Mouse (Mus musculus): Measurements from ENCODE around the gene Igf2r. TPM values are rescaled to one million over a fixed set of nuclear protein-coding genes. Genes with fewer than 3 reads are reported as not detected.
A peak's percentile ranks its signal among the peaks of the same experiment; 100 is the strongest.

Gene Igf2r
- 16.9 and 18.7 TPM in 2 replicates for polyA plus RNA-seq (2014; fragmentation: Nextera tagmentation; extraction: Ambion mirVana)

DNA sequence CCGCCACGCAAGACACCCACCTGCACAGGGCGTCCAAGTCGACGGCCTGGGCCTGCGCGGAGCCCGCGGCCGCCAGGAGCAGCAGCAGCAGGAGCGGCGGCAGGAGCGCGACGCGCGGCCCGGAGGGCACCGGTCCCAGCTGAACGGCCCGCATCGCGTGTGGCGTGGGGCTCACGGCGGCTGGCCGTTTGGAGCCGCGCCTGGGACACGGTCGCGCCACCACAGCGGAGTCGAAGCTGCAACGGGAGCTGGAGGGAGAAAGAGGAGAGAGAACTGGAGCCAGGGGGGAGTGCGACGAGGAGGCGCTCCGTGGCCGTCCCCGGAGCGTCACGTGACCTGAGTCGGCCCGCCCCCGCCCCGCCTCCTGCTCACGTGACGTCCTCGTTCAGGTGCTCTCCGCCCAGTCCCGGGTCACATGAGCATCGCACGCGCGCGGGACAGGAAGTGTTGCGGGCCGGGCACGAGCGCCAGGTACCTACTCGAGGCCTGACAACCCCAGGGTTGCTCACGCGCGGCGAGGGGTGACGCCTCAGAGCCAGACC is at the start of gene Igf2r:
Igf2r (minus strand) TSS at position 285 of the 542 bp plus-strand sequence.
- Histone ChIP-seq H3K9me3 (ENCODE audit: control insufficient read depth, low read length) (no peaks in the 10 kb centered on the region), H3K4me3 (ENCODE audit: low read depth, low read length) (peak within 1 kb of the TSS; percentile 87), H3K9ac (ENCODE audit: low read depth, low read length) (peak within 1 kb of the TSS; percentile 79), H3K27me3 (ENCODE audit: control insufficient read depth, insufficient read depth, low read length) (no peaks in the 10 kb centered on the region), H3K4me2 (replicated peaks; ENCODE audit: low read depth, low read length) (peak within 1 kb of the TSS; percentile 82), H3K36me3 (ENCODE audit: control insufficient read depth, insufficient read depth, low read length) (no peaks in the 10 kb centered on the region), H3K27ac (ENCODE audit: low read depth, low read length) (0 out of 2 replicates have a peak within 1 kb of the TSS, but pooled peaks have one; percentile 21), H3K4me1 (replicated peaks; ENCODE audit: control insufficient read depth, insufficient read depth, low read length) (peaks cover 2% of the 10 kb centered on the region; the same call in 1 of the 2 replicates)
- peak; percentile 96 for ATAC-seq (ENCODE audit: low FRiP score)
- peak; percentile 93 for DNase-seq (ENCODE audit: low spot score)
- WGBS, result 7% methylated on average over 48 of the region's 67 CpGs

DNA sequence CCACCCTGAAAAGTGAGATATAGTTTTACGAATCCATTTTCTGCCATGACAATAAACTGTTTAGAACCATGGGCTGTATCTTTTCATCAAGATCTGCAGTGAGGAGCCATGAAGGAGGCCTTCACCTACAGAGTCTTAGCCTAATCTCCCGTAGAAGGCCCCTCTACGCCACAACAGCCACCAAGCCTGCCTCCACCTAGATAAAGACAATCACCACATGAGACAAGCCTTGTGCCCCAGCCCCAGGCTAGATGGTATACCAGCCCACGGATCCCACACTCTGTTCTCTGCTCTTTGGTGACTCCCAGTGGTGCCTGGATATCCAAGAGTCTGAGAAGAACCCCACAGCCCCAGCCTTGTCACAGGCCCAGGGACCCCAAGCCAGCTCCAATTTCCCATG is 46.4 kb upstream of the Igf2r start:
- Histone ChIP-seq H3K4me3 (ENCODE audit: low read depth, low read length) (no peak overlapping the region), H3K27ac (ENCODE audit: low read depth, low read length) (no peak overlapping the region), H3K9me3 (ENCODE audit: control insufficient read depth, low read length) (no peaks in the 10 kb centered on the region), H3K36me3 (ENCODE audit: control insufficient read depth, insufficient read depth, low read length) (no peaks in the 10 kb centered on the region), H3K4me2 (replicated peaks; ENCODE audit: low read depth, low read length) (no peak overlapping the region), H3K4me1 (replicated peaks; ENCODE audit: control insufficient read depth, insufficient read depth, low read length) (no peaks in the 10 kb centered on the region), H3K27me3 (ENCODE audit: control insufficient read depth, insufficient read depth, low read length) (no peaks in the 10 kb centered on the region), H3K9ac (ENCODE audit: low read depth, low read length) (no peak overlapping the region)
- 89% methylated on average over 4 of the region's 4 CpGs for WGBS
- DNase-seq (ENCODE audit: low spot score) (no peak), ATAC-seq (ENCODE audit: low FRiP score) (no peak)

DNA sequence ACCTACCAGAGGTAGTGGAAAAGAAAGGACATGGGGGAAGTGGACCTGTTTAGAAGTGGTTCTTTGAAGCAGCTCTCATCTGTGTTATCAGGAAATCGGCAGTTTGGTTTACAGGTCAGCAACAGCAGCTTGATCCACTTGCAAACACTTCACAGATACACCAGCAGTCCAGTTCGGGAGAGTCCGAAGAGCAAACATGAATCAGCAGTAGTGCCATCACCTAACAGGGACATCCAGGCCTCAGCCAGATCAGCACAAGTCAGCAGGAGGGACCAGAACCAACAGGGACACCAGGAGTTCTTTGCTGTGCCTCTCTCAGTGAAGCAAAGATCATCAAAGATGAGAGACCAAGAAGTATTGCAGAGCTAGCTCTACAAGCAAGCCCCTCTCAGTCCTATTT is 45.0 kb upstream of the Igf2r start:
- H3K27me3 ChIP-seq (ENCODE audit: control insufficient read depth, insufficient read depth, low read length), result no peaks in the 10 kb centered on the region
- H3K9ac ChIP-seq (ENCODE audit: low read depth, low read length), result no peak overlapping the region
- H3K9me3 ChIP-seq (ENCODE audit: control insufficient read depth, low read length), result no peaks in the 10 kb centered on the region
- H3K36me3 ChIP-seq (ENCODE audit: control insufficient read depth, insufficient read depth, low read length), result no peaks in the 10 kb centered on the region
- no peak overlapping the region for H3K4me2 ChIP-seq (replicated peaks; ENCODE audit: low read depth, low read length)
- no peak overlapping the region for H3K4me3 ChIP-seq (ENCODE audit: low read depth, low read length)
- DNase-seq (ENCODE audit: low spot score) (no peak), ATAC-seq (ENCODE audit: low FRiP score) (no peak)
- H3K4me1 ChIP-seq (replicated peaks; ENCODE audit: control insufficient read depth, insufficient read depth, low read length), result no peaks in the 10 kb centered on the region
- no peak overlapping the region for H3K27ac ChIP-seq (ENCODE audit: low read depth, low read length)
- WGBS, result 91% methylated on average over 3 of the region's 3 CpGs

DNA sequence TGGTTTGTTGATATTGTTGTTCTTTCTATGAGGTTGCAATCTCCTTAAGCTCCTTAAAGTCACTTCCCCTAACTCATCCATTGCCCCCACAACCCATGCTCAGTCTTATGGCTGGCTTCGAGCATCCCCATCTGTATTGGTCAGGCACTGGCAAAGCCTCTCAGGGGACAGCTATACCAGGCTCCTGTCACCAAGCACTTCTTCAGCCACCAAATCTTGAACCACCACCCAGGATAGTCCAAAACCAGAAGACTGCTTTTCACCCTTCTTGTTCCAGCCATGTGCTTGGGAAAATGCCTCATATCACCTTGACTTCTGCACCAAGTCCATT is 41.5 kb upstream of the Igf2r start:
- H3K9ac ChIP-seq (ENCODE audit: low read depth, low read length), result no peak overlapping the region
- ATAC-seq (ENCODE audit: low FRiP score) (no peak), DNase-seq (ENCODE audit: low spot score) (no peak)
- H3K4me3 ChIP-seq (ENCODE audit: low read depth, low read length), result no peak overlapping the region
- WGBS, result 100% methylated on average over 1 of the region's 1 CpGs
- no peaks in the 10 kb centered on the region for H3K4me1 ChIP-seq (replicated peaks; ENCODE audit: control insufficient read depth, insufficient read depth, low read length)
- no peaks in the 10 kb centered on the region for H3K9me3 ChIP-seq (ENCODE audit: control insufficient read depth, low read length)
- no peak overlapping the region for H3K27ac ChIP-seq (ENCODE audit: low read depth, low read length)
- no peaks in the 10 kb centered on the region for H3K27me3 ChIP-seq (ENCODE audit: control insufficient read depth, insufficient read depth, low read length)
- no peaks in the 10 kb centered on the region for H3K36me3 ChIP-seq (ENCODE audit: control insufficient read depth, insufficient read depth, low read length)
- H3K4me2 ChIP-seq (replicated peaks; ENCODE audit: low read depth, low read length), result no peak overlapping the region

DNA sequence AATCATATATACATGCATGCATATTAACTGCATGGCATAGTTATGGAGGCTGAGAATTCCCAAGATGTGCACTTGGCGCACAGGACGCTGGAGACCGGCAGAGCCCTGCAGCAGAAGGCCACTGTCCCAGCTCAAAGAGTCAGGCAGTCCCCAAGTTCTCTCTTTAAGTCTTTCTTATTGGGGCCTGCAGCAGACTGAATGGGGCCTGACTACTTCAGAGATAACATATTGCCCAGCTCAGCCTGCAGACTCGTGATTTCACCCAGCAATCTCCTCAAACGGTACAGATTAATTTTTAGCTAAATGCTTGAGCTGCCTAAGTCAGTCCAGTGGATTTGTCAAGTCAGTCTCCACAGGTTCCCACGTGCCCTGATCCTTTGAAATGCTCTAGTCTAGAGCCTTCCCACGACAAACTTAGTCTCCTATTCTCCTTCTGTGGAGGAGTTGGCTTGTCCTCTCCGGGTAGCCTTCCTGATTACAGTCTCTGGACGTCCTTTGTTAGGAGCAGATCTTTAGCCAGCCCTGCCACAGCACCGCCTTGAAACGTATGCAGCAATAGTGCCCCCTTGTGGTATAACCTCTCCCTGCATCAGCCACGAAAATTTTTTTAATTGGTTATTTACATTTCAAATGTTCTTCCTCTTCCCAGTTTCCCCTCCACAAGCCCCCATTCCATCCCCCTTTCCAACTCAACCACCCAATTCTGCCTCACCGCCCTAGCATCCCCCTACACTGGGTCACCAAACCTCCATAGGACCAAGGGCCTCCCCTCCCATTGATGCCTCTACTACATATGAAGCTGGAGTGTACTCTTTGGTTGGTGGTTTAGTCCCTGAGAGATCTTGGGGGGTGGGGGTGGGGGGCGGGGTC is 40.9 kb upstream of the Igf2r start:
- no peak overlapping the region for H3K27ac ChIP-seq (ENCODE audit: low read depth, low read length)
- H3K36me3 ChIP-seq (ENCODE audit: control insufficient read depth, insufficient read depth, low read length), result no peaks in the 10 kb centered on the region
- H3K4me1 ChIP-seq (replicated peaks; ENCODE audit: control insufficient read depth, insufficient read depth, low read length), result no peaks in the 10 kb centered on the region
- H3K9ac ChIP-seq (ENCODE audit: low read depth, low read length), result peak overlapping the region; percentile 28; the same call in 1 of the 2 replicates
- DNase-seq (ENCODE audit: low spot score) (peak; percentile 87), ATAC-seq (ENCODE audit: low FRiP score) (peak; percentile 88)
- no peak overlapping the region for H3K4me2 ChIP-seq (replicated peaks; ENCODE audit: low read depth, low read length)
- no peaks in the 10 kb centered on the region for H3K27me3 ChIP-seq (ENCODE audit: control insufficient read depth, insufficient read depth, low read length)
- WGBS, result 27% methylated on average over 14 of the region's 14 CpGs
- H3K4me3 ChIP-seq (ENCODE audit: low read depth, low read length), result no peak overlapping the region
- H3K9me3 ChIP-seq (ENCODE audit: control insufficient read depth, low read length), result no peaks in the 10 kb centered on the region

DNA sequence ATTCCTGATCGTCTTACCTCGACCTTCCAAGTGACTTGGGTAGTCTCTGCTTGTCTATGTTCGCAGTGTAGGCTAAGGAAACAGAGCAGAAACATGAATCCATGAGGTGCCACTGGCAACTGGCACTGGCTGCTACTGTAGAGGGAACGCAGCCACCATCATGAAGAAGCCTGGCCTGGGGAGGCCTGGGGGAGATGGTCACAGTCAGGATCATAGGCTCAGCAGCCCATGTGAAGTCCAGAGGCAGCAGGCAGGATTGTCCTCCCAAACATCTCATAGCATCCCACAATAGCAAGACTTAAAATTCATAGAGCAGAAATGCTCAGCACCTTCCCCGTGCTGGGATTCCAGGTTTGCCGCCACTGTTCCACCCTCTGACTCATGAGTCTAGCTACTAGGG is 39.4 kb upstream of the Igf2r start:
- H3K4me3 ChIP-seq (ENCODE audit: low read depth, low read length), result no peak overlapping the region
- no peak for ATAC-seq (ENCODE audit: low FRiP score)

DNA sequence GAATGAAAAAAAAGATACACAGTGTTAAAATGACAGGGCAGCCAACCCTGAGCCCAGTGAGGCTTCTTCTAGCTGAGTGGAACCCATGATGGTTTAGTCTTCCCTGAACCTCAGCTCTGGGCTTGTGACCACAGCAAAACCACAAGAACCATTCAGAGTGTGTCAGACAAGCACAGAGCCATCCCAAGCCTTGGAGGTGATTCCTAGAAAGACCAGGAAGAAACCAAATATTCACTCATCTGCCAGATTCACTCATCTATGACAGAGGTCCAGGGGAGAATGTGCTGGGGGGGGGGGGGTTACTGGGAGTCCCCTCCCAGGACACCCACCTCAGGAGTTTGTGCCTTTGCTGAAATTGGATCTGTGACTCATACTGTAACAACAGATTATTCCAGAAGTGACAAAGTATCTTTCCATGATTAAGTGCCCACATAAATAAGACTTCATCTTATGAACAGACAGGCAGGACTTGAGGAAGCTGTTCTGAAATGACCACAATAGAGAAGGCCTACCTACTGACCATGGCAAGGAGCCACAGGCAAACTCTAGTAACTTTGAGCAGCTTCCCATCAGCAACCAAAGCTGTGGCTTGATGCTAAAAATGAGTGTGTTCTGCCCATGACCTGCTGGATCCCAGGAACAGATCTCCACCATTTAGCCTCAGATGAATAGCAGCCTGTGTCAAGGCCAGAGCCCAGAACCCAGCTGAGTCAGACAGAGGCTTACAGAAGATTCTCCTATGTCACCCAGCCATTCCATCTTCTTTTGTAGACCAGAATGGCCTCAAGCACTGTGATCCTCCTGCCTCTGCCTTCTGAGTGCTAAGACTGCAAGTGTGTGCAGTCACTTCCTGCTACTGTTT is 35.4 kb upstream of the Igf2r start:
- no peaks in the 10 kb centered on the region for H3K4me1 ChIP-seq (replicated peaks; ENCODE audit: control insufficient read depth, insufficient read depth, low read length)
- no peak overlapping the region for H3K9ac ChIP-seq (ENCODE audit: low read depth, low read length)
- no peak overlapping the region for H3K27ac ChIP-seq (ENCODE audit: low read depth, low read length)
- no peak for DNase-seq (ENCODE audit: low spot score)
- H3K27me3 ChIP-seq (ENCODE audit: control insufficient read depth, insufficient read depth, low read length), result no peaks in the 10 kb centered on the region
- no peaks in the 10 kb centered on the region for H3K36me3 ChIP-seq (ENCODE audit: control insufficient read depth, insufficient read depth, low read length)
- no peak for ATAC-seq (ENCODE audit: low FRiP score)
- H3K4me3 ChIP-seq (ENCODE audit: low read depth, low read length), result no peak overlapping the region
- H3K4me2 ChIP-seq (replicated peaks; ENCODE audit: low read depth, low read length), result no peak overlapping the region
- H3K9me3 ChIP-seq (ENCODE audit: control insufficient read depth, low read length), result no peaks in the 10 kb centered on the region

More for the DNA sequence above, 39.4 kb upstream of the Igf2r start:
- Histone ChIP-seq H3K27ac (ENCODE audit: low read depth, low read length) (no peak overlapping the region), H3K9ac (ENCODE audit: low read depth, low read length) (no peak overlapping the region), H3K9me3 (ENCODE audit: control insufficient read depth, low read length) (no peaks in the 10 kb centered on the region), H3K4me1 (replicated peaks; ENCODE audit: control insufficient read depth, insufficient read depth, low read length) (no peaks in the 10 kb centered on the region), H3K36me3 (ENCODE audit: control insufficient read depth, insufficient read depth, low read length) (no peaks in the 10 kb centered on the region), H3K4me2 (replicated peaks; ENCODE audit: low read depth, low read length) (no peak overlapping the region), H3K27me3 (ENCODE audit: control insufficient read depth, insufficient read depth, low read length) (no peaks in the 10 kb centered on the region)
- 93% methylated on average over 6 of the region's 6 CpGs for WGBS
- no peak for DNase-seq (ENCODE audit: low spot score)

- H3K4me2 ChIP-seq (replicated peaks; ENCODE audit: low read depth, low read length), result no peak overlapping the region
- 51% methylated on average over 9 of the region's 9 CpGs for WGBS
- DNase-seq (ENCODE audit: low spot score) (no peak), ATAC-seq (ENCODE audit: low FRiP score) (no peak)
- no peak overlapping the region for H3K9ac ChIP-seq (ENCODE audit: low read depth, low read length)
- H3K27ac ChIP-seq (ENCODE audit: low read depth, low read length), result no peak overlapping the region
- H3K4me3 ChIP-seq (ENCODE audit: low read depth, low read length), result no peak overlapping the region
- H3K4me1 ChIP-seq (replicated peaks; ENCODE audit: control insufficient read depth, insufficient read depth, low read length), result no peaks in the 10 kb centered on the region
- H3K9me3 ChIP-seq (ENCODE audit: control insufficient read depth, low read length), result no peaks in the 10 kb centered on the region
- no peaks in the 10 kb centered on the region for H3K36me3 ChIP-seq (ENCODE audit: control insufficient read depth, insufficient read depth, low read length)
- no peaks in the 10 kb centered on the region for H3K27me3 ChIP-seq (ENCODE audit: control insufficient read depth, insufficient read depth, low read length)
Observed at GRCm38 (mm10) chr17:12801861-12802540, 32.5 kb upstream of the Igf2r start.

All from hindbrain, embryonic 11.5 days (tissue).